Mouse (Mus musculus) testis, adult 2 months (tissue): ENCODE results near the gene Hdac7. TPM values are rescaled to one million over a fixed set of nuclear protein-coding genes. Genes with fewer than 3 reads are reported as not detected.

Experiments used
- H3K27ac ChIP-seq: fragments of 200-500 bp; 2 replicates; pipeline ENCODE4 v1.5.1; 2012; ENCODE audit warnings: low read depth, low read length; ENCODE audit not compliant: control insufficient read depth, insufficient read depth
- H3K27me3 ChIP-seq: fragments of 200-500 bp; 2 replicates; pipeline ENCODE4 v1.6.1; 2012; ENCODE audit warnings: mild to moderate bottlenecking, low read length, moderate library complexity; ENCODE audit not compliant: control insufficient read depth, insufficient read depth
- H3K36me3 ChIP-seq: fragments of 200-500 bp; 2 replicates; pipeline ENCODE4 v1.6.1; 2012; ENCODE audit warnings: mild to moderate bottlenecking, low read length; ENCODE audit not compliant: control insufficient read depth, insufficient read depth
- H3K4me1 ChIP-seq: fragments of 200-500 bp; 2 replicates; pipeline ENCODE4 v1.6.1; 2012; ENCODE audit warnings: low read length; ENCODE audit not compliant: control insufficient read depth, insufficient read depth
- H3K4me3 ChIP-seq: fragments of 200-500 bp; 2 replicates; pipeline ENCODE4 v1.5.1; 2012; ENCODE audit warnings: low read depth, mild to moderate bottlenecking, low read length, moderate library complexity, mixed read lengths; ENCODE audit not compliant: control insufficient read depth
- CTCF ChIP-seq: fragments of 200-500 bp; IDR thresholded peaks from 2 replicates; pipeline ENCODE4 v1.5.1; 2012; ENCODE audit warnings: low read depth, mild to moderate bottlenecking, inconsistent platforms, low read length, moderate library complexity; ENCODE audit not compliant: control insufficient read depth, insufficient read depth, insufficient replicate concordance
- POLR2A ChIP-seq: fragments of 200-500 bp; IDR thresholded peaks from 2 replicates; pipeline ENCODE4 v1.6.1; 2012; ENCODE audit warnings: low read depth, mild to moderate bottlenecking, inconsistent platforms, low read length, moderate library complexity; ENCODE audit not compliant: control insufficient read depth
- polyA plus RNA-seq: library from polyadenylated mRNA; depleted of rRNA; stranded (reverse); fragments of >200 nt; gene quantifications from 2 replicates; pipeline ENCODE4 v1.2.3, GENCODE M21; 2012

Hdac7 gene
- polyA plus RNA-seq, 1 experiment, result 6.1 TPM

GRCm38 (mm10) chr15:97846121-97846882 is 2.0 kb upstream of the Hdac7 start:
- Histone ChIP-seq H3K4me3 (no peak overlapping the region), H3K27ac (no peak overlapping the region), H3K36me3 (no peaks in the 10 kb centered on the region), H3K4me1 (peaks cover 8% of the 10 kb centered on the region), H3K27me3 (no peaks in the 10 kb centered on the region)
- TF ChIP-seq POLR2A (no peak), CTCF (no peak)

DNA sequence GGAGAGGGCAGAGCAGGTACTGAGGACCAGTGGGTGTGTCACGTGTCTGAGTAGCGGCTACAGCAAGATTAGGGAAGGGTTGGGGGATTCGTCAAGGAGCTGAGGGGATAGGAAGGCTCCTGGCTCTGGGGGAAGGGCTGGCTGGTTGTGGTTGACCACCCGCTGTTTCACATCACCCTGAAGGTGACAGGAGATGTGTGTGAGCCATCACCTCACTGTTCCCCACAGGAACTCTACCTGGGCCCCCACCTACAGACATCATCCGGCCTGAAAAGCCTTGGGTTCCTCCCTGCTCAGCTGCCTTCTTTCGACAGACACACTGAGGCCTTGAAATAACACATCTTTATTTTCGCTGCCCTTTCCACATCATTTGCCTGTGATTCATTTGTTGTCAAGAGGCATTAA is 1.1 kb downstream of the Hdac7 start:
- Histone ChIP-seq H3K27me3 (no peaks in the 10 kb centered on the region), H3K4me3 (no peak overlapping the region), H3K4me1 (peaks cover 9% of the 10 kb centered on the region; the same call in 1 of the 2 replicates), H3K27ac (no peak overlapping the region), H3K36me3 (no peaks in the 10 kb centered on the region)
- TF ChIP-seq POLR2A (no peak), CTCF (no peak)

DNA sequence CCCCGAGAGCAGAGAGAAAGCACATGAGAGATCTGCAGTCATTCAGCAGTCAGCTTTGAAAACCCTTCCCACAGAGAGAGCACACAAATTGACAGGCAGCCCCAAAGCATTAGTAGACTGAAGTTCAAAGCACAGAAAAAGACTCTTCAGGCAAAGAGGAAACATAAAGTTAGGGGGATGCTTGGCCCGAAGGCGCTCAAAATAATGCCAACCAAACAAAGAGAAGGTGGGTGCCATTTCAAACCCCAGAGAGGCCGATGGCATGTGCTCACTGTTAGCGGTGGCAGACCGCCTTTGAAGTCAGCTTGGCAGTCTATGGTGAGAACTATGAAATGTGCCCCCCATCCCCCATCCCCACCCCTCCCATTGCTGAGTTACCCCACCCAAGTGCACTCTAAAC is 2.2 kb downstream of the Hdac7 start:
- H3K36me3 ChIP-seq, result no peaks in the 10 kb centered on the region
- H3K27ac ChIP-seq, result no peak overlapping the region
- no peak for TF ChIP-seq POLR2A
- no peak for TF ChIP-seq CTCF
- H3K4me1 ChIP-seq, result peaks cover 11% of the 10 kb centered on the region; the same call in 1 of the 2 replicates
- no peak overlapping the region for H3K4me3 ChIP-seq
- no peaks in the 10 kb centered on the region for H3K27me3 ChIP-seq

GRCm38 (mm10) chr15:97841383-97841782 is 2.9 kb downstream of the Hdac7 start:
- no peaks in the 10 kb centered on the region for H3K36me3 ChIP-seq
- no peaks in the 10 kb centered on the region for H3K27me3 ChIP-seq
- H3K4me3 ChIP-seq, result no peak overlapping the region
- H3K27ac ChIP-seq, result no peak overlapping the region
- TF ChIP-seq CTCF, result no peak
- TF ChIP-seq POLR2A, result no peak
- peaks cover 11% of the 10 kb centered on the region; the same call in 1 of the 2 replicates for H3K4me1 ChIP-seq

- no peak overlapping the region; the same call in 1 of the 2 replicates for H3K27ac ChIP-seq
- no peak for TF ChIP-seq POLR2A
- TF ChIP-seq CTCF, result no peak
- H3K36me3 ChIP-seq, result no peaks in the 10 kb centered on the region
- no peak overlapping the region for H3K4me3 ChIP-seq
- H3K4me1 ChIP-seq, result peaks cover 11% of the 10 kb centered on the region; the same call in 1 of the 2 replicates
- H3K27me3 ChIP-seq, result no peaks in the 10 kb centered on the region
These were observed 3.5 kb downstream of the Hdac7 start for GRCm38 (mm10) chr15:97840781-97841180.

- peak overlapping the region; percentile 19 for H3K27ac ChIP-seq
- TF ChIP-seq CTCF, result no peak; the same call in 1 of the 2 replicates
- no peak for TF ChIP-seq POLR2A
- H3K4me3 ChIP-seq, result no peak overlapping the region
- H3K4me1 ChIP-seq, result peaks cover 11% of the 10 kb centered on the region; the same call in 1 of the 2 replicates
- H3K27me3 ChIP-seq, result no peaks in the 10 kb centered on the region
- no peaks in the 10 kb centered on the region for H3K36me3 ChIP-seq
These were observed 4.3 kb downstream of the Hdac7 start for GRCm38 (mm10) chr15:97839991-97840455.

DNA sequence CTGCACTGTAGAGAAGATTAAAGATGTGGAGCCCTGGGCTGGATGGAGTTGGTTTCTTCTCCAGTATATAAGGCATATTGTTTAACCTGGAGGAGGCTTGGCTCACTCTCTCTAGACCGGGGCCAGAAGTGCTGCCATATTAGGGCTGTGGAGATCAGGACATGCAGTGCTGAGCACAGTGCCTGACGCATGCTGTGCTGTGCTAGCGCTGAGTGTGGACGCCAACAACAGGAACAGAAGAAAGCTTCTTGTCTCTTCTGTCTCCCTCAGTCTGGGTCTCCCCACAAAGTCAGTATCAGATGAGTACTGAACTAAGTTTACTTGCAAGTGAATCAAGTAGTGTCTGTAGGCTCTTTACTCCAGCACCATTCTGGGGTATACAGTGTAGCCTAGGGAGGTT is 4.8 kb downstream of the Hdac7 start:
- Histone ChIP-seq H3K27me3 (no peaks in the 10 kb centered on the region), H3K4me1 (peaks cover 11% of the 10 kb centered on the region; the same call in 1 of the 2 replicates)

More for the DNA sequence above, 4.8 kb downstream of the Hdac7 start:
- no peak overlapping the region for H3K4me3 ChIP-seq
- no peaks in the 10 kb centered on the region for H3K36me3 ChIP-seq
- peak overlapping the region; percentile 19 for H3K27ac ChIP-seq
- TF ChIP-seq POLR2A (no peak), CTCF (no peak)
